Mouse (Mus musculus) CH12.LX (cell line): Measurements from ENCODE around the gene Gstt4. TPM values are rescaled to one million over a fixed set of nuclear protein-coding genes. Genes with fewer than 3 reads are reported as not detected.

ENCODE experiments used
- DNase-seq: peaks from one replicate; pipeline ENCODE4 v3.0.0-alpha.2; 2013; ENCODE audit errors: extremely low read depth
- H3K27ac ChIP-seq: 2 replicates; pipeline ENCODE4 v1.5.1; 2012; ENCODE audit warnings: low read depth, mild to moderate bottlenecking, control low read depth, moderate library complexity; ENCODE audit not compliant: insufficient read depth
- H3K27me3 ChIP-seq: replicated peaks from 2 replicates; pipeline ENCODE3; 2012; ENCODE audit warnings: inconsistent platforms
- H3K36me3 ChIP-seq, 2 experiments: replicated peaks in 1 of 2; 2 replicates each; pipeline versions ENCODE3 to v1.6.1; 2012; ENCODE audit warnings: inconsistent platforms in 1 of 2, low read length in 1 of 2, mild to moderate bottlenecking in 1 of 2, mixed read lengths in 1 of 2, moderate library complexity in 1 of 2; ENCODE audit not compliant: control insufficient read depth in 1 of 2, insufficient read depth in 1 of 2
- H3K4me1 ChIP-seq, 2 experiments: 2 replicates each; pipeline ENCODE4 v1.6.1; 2012; ENCODE audit warnings: inconsistent platforms in 1 of 2, moderate library complexity in 1 of 2; ENCODE audit not compliant: insufficient read depth in 2 of 2, control insufficient read depth in 1 of 2
- H3K4me2 ChIP-seq: 2 replicates; pipeline ENCODE4 v1.6.1; 2012; ENCODE audit warnings: low read depth, mild to moderate bottlenecking, control low read depth; ENCODE audit not compliant: poor library complexity, insufficient read depth, severe bottlenecking
- H3K4me3 ChIP-seq, 3 experiments: fragments of 150-350 bp in 1 of 3; sonication (generic) in 1 of 3; replicated peaks in 1 of 3; 2 replicates each; pipeline versions ENCODE3 to v1.5.1; 2011 to 2012; ENCODE audit warnings: low read depth in 2 of 3, low read length in 2 of 3, mild to moderate bottlenecking in 2 of 3, moderate library complexity in 2 of 3, control low read depth in 1 of 3, improper control_type of control experiment in 1 of 3, inconsistent platforms in 1 of 3, mixed read lengths in 1 of 3; ENCODE audit not compliant: poor library complexity in 1 of 3
- H3K79me2 ChIP-seq: replicated peaks from 2 replicates; pipeline ENCODE4 v1.6.1; 2012; ENCODE audit warnings: mild to moderate bottlenecking, moderate library complexity; ENCODE audit not compliant: control insufficient read depth, poor library complexity, insufficient read depth, severe bottlenecking; ENCODE audit errors: extremely low read depth
- H3K9ac ChIP-seq: 2 replicates; pipeline ENCODE4 v1.6.1; 2012; ENCODE audit warnings: low read depth, mild to moderate bottlenecking, control low read depth, moderate library complexity; ENCODE audit not compliant: insufficient read depth
- H3K9me3 ChIP-seq: replicated peaks from 2 replicates; pipeline ENCODE3; 2012; ENCODE audit warnings: low read length, inconsistent platforms, mixed read lengths
- CHD1 ChIP-seq: IDR thresholded peaks from 2 replicates; pipeline ENCODE4 v1.6.1; 2012; ENCODE audit warnings: low read depth, low read length, improper control_type of control experiment, inconsistent platforms
- CHD2 ChIP-seq: IDR thresholded peaks from 2 replicates; pipeline ENCODE4 v1.6.1; 2011; ENCODE audit warnings: low read length, improper control_type of control experiment
- CTCF ChIP-seq, 2 experiments: IDR thresholded peaks in 1 of 2; conservative IDR thresholded peaks in 1 of 2; 2 replicates each; pipeline ENCODE4 v1.5.1; 2011 to 2012; ENCODE audit warnings: low read depth in 2 of 2, low read length in 2 of 2, improper control_type of control experiment in 1 of 2, inconsistent platforms in 1 of 2, mild to moderate bottlenecking in 1 of 2, moderate library complexity in 1 of 2
- E2F4 ChIP-seq: IDR thresholded peaks from 2 replicates; pipeline ENCODE4 v1.6.1; 2011; ENCODE audit warnings: low read depth, low read length, improper control_type of control experiment; ENCODE audit not compliant: insufficient replicate concordance
- ELF1 ChIP-seq: IDR thresholded peaks from 2 replicates; pipeline ENCODE4 v1.6.1; 2014; ENCODE audit warnings: low read depth, mild to moderate bottlenecking, inconsistent platforms, low read length, improper control_type of control experiment
- EP300 ChIP-seq: IDR thresholded peaks from 2 replicates; pipeline ENCODE4 v1.6.1; 2011; ENCODE audit warnings: low read length, improper control_type of control experiment
- HCFC1 ChIP-seq: IDR thresholded peaks from 2 replicates; pipeline ENCODE4 v1.6.1; 2012; ENCODE audit warnings: low read depth, mild to moderate bottlenecking, inconsistent platforms, low read length, improper control_type of control experiment
- IRF4 ChIP-seq: IDR thresholded peaks from 2 replicates; pipeline ENCODE4 v1.6.1; 2014; ENCODE audit warnings: low read depth, mild to moderate bottlenecking, inconsistent platforms, low read length, improper control_type of control experiment
- JUND ChIP-seq: conservative IDR thresholded peaks from 2 replicates; pipeline ENCODE4 v1.6.1; 2011; ENCODE audit warnings: low read depth, low read length, improper control_type of control experiment
- KAT2A ChIP-seq: IDR thresholded peaks from 2 replicates; pipeline ENCODE4 v1.6.1; 2012; ENCODE audit warnings: low read length, improper control_type of control experiment, inconsistent platforms; ENCODE audit not compliant: insufficient replicate concordance
- MAFK ChIP-seq: IDR thresholded peaks from 2 replicates; pipeline ENCODE4 v1.6.1; 2011; ENCODE audit warnings: low read length, improper control_type of control experiment; ENCODE audit not compliant: insufficient replicate concordance
- MAX ChIP-seq: IDR thresholded peaks from 2 replicates; pipeline ENCODE4 v1.6.1; 2011; ENCODE audit warnings: low read length, improper control_type of control experiment
- MAZ ChIP-seq: IDR thresholded peaks from 2 replicates; pipeline ENCODE4 v1.6.1; 2012; ENCODE audit warnings: low read depth, mild to moderate bottlenecking, inconsistent platforms, low read length, improper control_type of control experiment, moderate library complexity
- MEF2A ChIP-seq: IDR thresholded peaks from 2 replicates; pipeline ENCODE4 v1.6.1; 2014; ENCODE audit warnings: low read depth, mild to moderate bottlenecking, inconsistent platforms, low read length, improper control_type of control experiment, borderline replicate concordance
- MXI1 ChIP-seq: IDR thresholded peaks from 2 replicates; pipeline ENCODE4 v1.6.1; 2011; ENCODE audit warnings: mild to moderate bottlenecking, low read depth, low read length, improper control_type of control experiment
- MYC ChIP-seq: IDR thresholded peaks from 2 replicates; pipeline ENCODE4 v1.6.1; 2011; ENCODE audit warnings: low read depth, mild to moderate bottlenecking, improper control_type of control experiment, low read length
- NELFE ChIP-seq: IDR thresholded peaks from 2 replicates; pipeline ENCODE4 v1.6.1; 2011; ENCODE audit warnings: low read depth, low read length, improper control_type of control experiment
- NRF1 ChIP-seq: IDR thresholded peaks from 2 replicates; pipeline ENCODE4 v1.6.1; 2014; ENCODE audit warnings: low read depth, mild to moderate bottlenecking, inconsistent platforms, low read length, improper control_type of control experiment, moderate library complexity
- RAD21 ChIP-seq: IDR thresholded peaks from 2 replicates; pipeline ENCODE4 v1.6.1; 2011; ENCODE audit warnings: low read depth, mild to moderate bottlenecking, low read length, improper control_type of control experiment, moderate library complexity
- RCOR1 ChIP-seq: conservative IDR thresholded peaks from 2 replicates; pipeline ENCODE4 v1.6.1; 2012; ENCODE audit warnings: low read depth, mild to moderate bottlenecking, inconsistent platforms, low read length, improper control_type of control experiment
- SIN3A ChIP-seq: IDR thresholded peaks from 2 replicates; pipeline ENCODE4 v1.6.1; 2012; ENCODE audit warnings: low read length, improper control_type of control experiment, inconsistent platforms
- SMC3 ChIP-seq: IDR thresholded peaks from 2 replicates; pipeline ENCODE4 v1.6.1; 2011; ENCODE audit warnings: low read depth, low read length, improper control_type of control experiment
- TBP ChIP-seq: conservative IDR thresholded peaks from 2 replicates; pipeline ENCODE4 v1.6.1; 2011; ENCODE audit warnings: low read depth, low read length, improper control_type of control experiment
- TCF12 ChIP-seq: IDR thresholded peaks from 2 replicates; pipeline ENCODE4 v1.6.1; 2014; ENCODE audit warnings: low read depth, mild to moderate bottlenecking, inconsistent platforms, low read length, improper control_type of control experiment
- USF1 ChIP-seq: IDR thresholded peaks from 2 replicates; pipeline ENCODE4 v1.6.1; 2014; ENCODE audit warnings: low read depth, mild to moderate bottlenecking, inconsistent platforms, low read length, improper control_type of control experiment
- ZC3H11A ChIP-seq: IDR thresholded peaks from 2 replicates; pipeline ENCODE4 v1.6.1; 2012; ENCODE audit warnings: low read depth, mild to moderate bottlenecking, inconsistent platforms, low read length, improper control_type of control experiment
- ZMIZ1 ChIP-seq: IDR thresholded peaks from 2 replicates; pipeline ENCODE4 v1.6.1; 2012; ENCODE audit warnings: low read depth, mild to moderate bottlenecking, inconsistent platforms, low read length, improper control_type of control experiment
- dilution Hi-C: fragments of 300-500 bp; cut with MboI; formaldehyde crosslinking; loops from 2 replicates; pipeline ENCODE4 v1.14.3; 2020; ENCODE audit warnings: low sequenced_read_pairs; ENCODE audit not compliant: extremely low pct_unique_long_range_greater_than_20kb, extremely low pct_ligation_motif_present
- in situ Hi-C: fragments of 300-500 bp; cut with MboI; formaldehyde crosslinking; loops from 3 replicates; pipeline ENCODE4 v1.14.3; 2019; ENCODE audit warnings: low sequenced_read_pairs, low pct_ligation_motif_present, low pct_unique_long_range_greater_than_20kb, mixed read lengths
- polyA plus RNA-seq: library from polyadenylated mRNA; unstranded; fragments of >175 nt; gene quantifications from 2 replicates; pipeline ENCODE4 v1.2.1, GENCODE M21; 2012; ENCODE audit warnings: low read depth; ENCODE audit not compliant: insufficient read length
- total RNA-seq, 2 experiments: library from RNA; depleted of rRNA; stranded (reverse); fragments of 300-350 nt in 1 of 2; fragments of >200 nt in 1 of 2; gene quantifications; 2 replicates each; pipeline ENCODE4 v1.2.3; 2012 to 2014

Gstt4 gene
- total and polyA plus RNA-seq, 3 experiments: 0.21 to 0.80 (median 0.42) TPM

- Histone ChIP-seq H3K27me3 (no peaks in the 10 kb centered on the region), H3K79me2 (peaks cover 3% of the 10 kb centered on the region; the same call in 1 of the 2 replicates), H3K4me1 (peaks cover 3 to 46% of the 10 kb centered on the region in 2 experiments; a peak in 2 of 4 replicates), H3K4me2 (no peak overlapping the region), H3K9ac (no peak overlapping the region), H3K9me3 (no peaks in the 10 kb centered on the region), H3K4me3 (no peak overlapping the region), H3K27ac (no peak overlapping the region), H3K36me3 (peaks cover 14 to 60% of the 10 kb centered on the region in 2 experiments)
- in situ Hi-C loops: no loop called here
- TF ChIP-seq E2F4: no peak
- TF ChIP-seq MAZ: no peak
- TF ChIP-seq USF1: no peak
- TF ChIP-seq TBP: no peak
- no peak for TF ChIP-seq MAX
- no peak for TF ChIP-seq EP300
- no peak for TF ChIP-seq KAT2A
- no peak for TF ChIP-seq ELF1
- no peak for TF ChIP-seq JUND
- TF ChIP-seq IRF4: no peak
- no peak for DNase-seq
- dilution Hi-C loops: no loop called here
These were observed 48.2 kb downstream of the Gstt4 start for GRCm38 (mm10) chr10:75774102-75774501.

- in situ Hi-C loops (no loop called here), dilution Hi-C loops (no loop called here)
- H3K27me3 ChIP-seq: no peaks in the 10 kb centered on the region
- peak within 1 kb of the TSS; percentile 74 for H3K4me2 ChIP-seq
- H3K36me3 ChIP-seq: peaks cover 14 to 57% of the 10 kb centered on the region in 2 experiments
- no peaks in the 10 kb centered on the region for H3K9me3 ChIP-seq
- H3K27ac ChIP-seq: peak within 1 kb of the TSS; percentile 20; the same call in 1 of the 2 replicates
- H3K4me1 ChIP-seq: peaks cover 3 to 43% of the 10 kb centered on the region in 2 experiments; a peak in 2 of 4 replicates
- peaks cover 3% of the 10 kb centered on the region; the same call in 1 of the 2 replicates for H3K79me2 ChIP-seq
- peak within 1 kb of the TSS; percentile 71 for H3K9ac ChIP-seq
- peak within 1 kb of the TSS; percentile 87 to 98 (median 94) for H3K4me3 ChIP-seq
- peak; percentile 97 for DNase-seq
- 0 out of 2 replicates have a peak, but pooled peaks have one; percentile 43 for TF ChIP-seq MAZ
- no peak for TF ChIP-seq CHD2
- TF ChIP-seq RAD21: peak; percentile 38
- TF ChIP-seq KAT2A: no peak
- TF ChIP-seq RCOR1: no peak
- no peak; the same call in 1 of the 2 replicates for TF ChIP-seq MEF2A
- TF ChIP-seq IRF4: peak; percentile 44; the same call in 1 of the 2 replicates
- TF ChIP-seq USF1: peak; percentile 90
- TF ChIP-seq CTCF (conservative IDR thresholded peaks at IDR 0.05 in 1 of 2, IDR thresholded peaks at IDR 0.05 in 1 of 2; ENCODE audit: low read depth in 2 of 2, low read length in 2 of 2): peak in 1 of 2 experiments; percentile 75; a peak in 2 of 4 replicates
- TF ChIP-seq EP300: no peak
- no peak for TF ChIP-seq CHD1
- peak; percentile 71; the same call in 1 of the 2 replicates for TF ChIP-seq MAX
- peak; percentile 70 for TF ChIP-seq HCFC1
- TF ChIP-seq MAFK: no peak
- TF ChIP-seq TBP: peak; percentile 67; the same call in 1 of the 2 replicates
- TF ChIP-seq TCF12: peak; percentile 59
- TF ChIP-seq ELF1: peak; percentile 59
- TF ChIP-seq NELFE: peak; percentile 72
- TF ChIP-seq NRF1: 0 out of 2 replicates have a peak, but pooled peaks have one; percentile 9
- peak; percentile 73; the same call in 1 of the 2 replicates for TF ChIP-seq SIN3A
- TF ChIP-seq ZMIZ1: peak; percentile 92
- peak; percentile 67; the same call in 1 of the 2 replicates for TF ChIP-seq MXI1
- TF ChIP-seq MYC: 0 out of 2 replicates have a peak, but pooled peaks have one; percentile 25
- peak; percentile 57 for TF ChIP-seq SMC3
- no peak for TF ChIP-seq ZC3H11A
- TF ChIP-seq E2F4: no peak
These were observed 49.3 kb downstream of the Gstt4 start, which contains the start of gene Ddt for GRCm38 (mm10) chr10:75772795-75773664. TSS of gene Ddt (minus strand) at chr10:75773414.
